Mouse (Mus musculus): ENCODE data around the gene Rab36. TPM values are rescaled to one million over a fixed set of nuclear protein-coding genes. Genes with fewer than 3 reads are reported as not detected.

The Rab36 gene
- polyA plus RNA-seq, 1 experiment: 19.3 TPM

- WGBS: 36% methylated on average over 12 of the region's 12 CpGs
- peak; percentile 35 for DNase-seq
- peak overlapping the region; percentile 25 for H3K4me3 ChIP-seq (replicated peaks; ENCODE audit: extremely low read depth, low read depth, low read length)
These were observed 26.6 kb downstream of the Rab36 start for GRCm38 (mm10) chr10:75063301-75063965.

DNA sequence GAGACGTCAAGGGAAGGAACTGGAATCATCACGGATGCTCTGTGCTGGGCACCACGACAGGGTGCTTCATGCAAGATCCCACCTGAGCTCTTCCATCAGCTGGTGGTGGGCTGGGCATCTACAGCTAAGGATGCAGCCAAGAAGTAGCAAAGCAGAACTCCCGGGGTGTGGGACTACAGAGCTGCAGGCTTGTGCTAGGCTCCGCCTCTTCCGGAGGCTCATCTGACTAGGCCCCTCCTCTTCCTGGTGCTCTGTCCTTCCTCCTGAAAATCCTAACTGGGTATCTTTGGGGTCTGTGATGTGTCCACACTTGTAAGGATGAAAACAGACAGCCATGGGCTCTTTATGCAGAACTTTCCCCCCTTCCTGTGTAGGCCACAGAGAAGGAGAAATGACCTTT, 28.8 kb downstream of the Rab36 start:
- WGBS: 69% methylated on average over 6 of the region's 6 CpGs
- TF ChIP-seq POLR2A (IDR thresholded peaks at IDR 0.05; ENCODE audit: borderline replicate concordance, extremely low read depth, low read depth, low read length) (no peak), CTCF (IDR thresholded peaks at IDR 0.05; ENCODE audit: insufficient read depth, low read length) (no peak)
- H3K4me1 ChIP-seq (ENCODE audit: control insufficient read depth, insufficient read depth, low read length): peaks cover 34% of the 10 kb centered on the region
- no peak overlapping the region for H3K4me3 ChIP-seq (replicated peaks; ENCODE audit: extremely low read depth, low read depth, low read length)
- DNase-seq: no peak

More at GRCm38 (mm10) chr10:75063301-75063965, 26.6 kb downstream of the Rab36 start:
- peaks cover 24% of the 10 kb centered on the region for H3K4me1 ChIP-seq (ENCODE audit: control insufficient read depth, insufficient read depth, low read length)
- TF ChIP-seq POLR2A (IDR thresholded peaks at IDR 0.05; ENCODE audit: borderline replicate concordance, extremely low read depth, low read depth, low read length) (no peak), CTCF (IDR thresholded peaks at IDR 0.05; ENCODE audit: insufficient read depth, low read length) (no peak)

- no peak for TF ChIP-seq POLR2A (IDR thresholded peaks at IDR 0.05; ENCODE audit: borderline replicate concordance, extremely low read depth, low read depth, low read length)
- TF ChIP-seq CTCF (IDR thresholded peaks at IDR 0.05; ENCODE audit: insufficient read depth, low read length): no peak
- Histone ChIP-seq H3K4me1 (ENCODE audit: control insufficient read depth, insufficient read depth, low read length) (peaks cover 33% of the 10 kb centered on the region), H3K4me3 (replicated peaks; ENCODE audit: extremely low read depth, low read depth, low read length) (no peak overlapping the region)
- DNase-seq: no peak
These were observed 30.6 kb downstream of the Rab36 start for GRCm38 (mm10) chr10:75067446-75067845.

DNA sequence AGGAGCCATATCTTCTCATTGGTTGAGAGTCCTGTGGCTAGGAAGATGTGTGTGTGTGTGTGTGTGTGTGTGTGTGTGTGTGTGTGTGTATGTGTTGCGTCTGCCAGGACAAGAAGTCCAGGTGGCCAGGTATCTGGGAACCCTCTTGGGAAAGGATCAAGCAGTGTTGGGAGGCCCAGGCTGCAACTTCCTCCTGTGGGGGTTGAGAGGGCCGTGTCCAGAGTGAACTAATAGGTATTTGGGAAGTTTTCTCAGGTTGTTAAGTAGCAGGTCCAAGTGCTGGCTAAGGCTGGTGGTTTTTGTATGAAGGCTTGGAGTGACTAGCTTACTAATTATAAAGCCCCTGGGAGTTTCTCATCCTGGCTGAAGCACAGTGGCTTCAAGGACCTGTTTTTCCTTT, 31.2 kb downstream of the Rab36 start:
- no peak overlapping the region for H3K4me3 ChIP-seq (replicated peaks; ENCODE audit: extremely low read depth, low read depth, low read length)
- peak; percentile 34 for DNase-seq
- peaks cover 30% of the 10 kb centered on the region for H3K4me1 ChIP-seq (ENCODE audit: control insufficient read depth, insufficient read depth, low read length)
- TF ChIP-seq POLR2A (IDR thresholded peaks at IDR 0.05; ENCODE audit: borderline replicate concordance, extremely low read depth, low read depth, low read length) (no peak), CTCF (IDR thresholded peaks at IDR 0.05; ENCODE audit: insufficient read depth, low read length) (no peak)
- WGBS: 62% methylated on average over 2 of the region's 2 CpGs

DNA sequence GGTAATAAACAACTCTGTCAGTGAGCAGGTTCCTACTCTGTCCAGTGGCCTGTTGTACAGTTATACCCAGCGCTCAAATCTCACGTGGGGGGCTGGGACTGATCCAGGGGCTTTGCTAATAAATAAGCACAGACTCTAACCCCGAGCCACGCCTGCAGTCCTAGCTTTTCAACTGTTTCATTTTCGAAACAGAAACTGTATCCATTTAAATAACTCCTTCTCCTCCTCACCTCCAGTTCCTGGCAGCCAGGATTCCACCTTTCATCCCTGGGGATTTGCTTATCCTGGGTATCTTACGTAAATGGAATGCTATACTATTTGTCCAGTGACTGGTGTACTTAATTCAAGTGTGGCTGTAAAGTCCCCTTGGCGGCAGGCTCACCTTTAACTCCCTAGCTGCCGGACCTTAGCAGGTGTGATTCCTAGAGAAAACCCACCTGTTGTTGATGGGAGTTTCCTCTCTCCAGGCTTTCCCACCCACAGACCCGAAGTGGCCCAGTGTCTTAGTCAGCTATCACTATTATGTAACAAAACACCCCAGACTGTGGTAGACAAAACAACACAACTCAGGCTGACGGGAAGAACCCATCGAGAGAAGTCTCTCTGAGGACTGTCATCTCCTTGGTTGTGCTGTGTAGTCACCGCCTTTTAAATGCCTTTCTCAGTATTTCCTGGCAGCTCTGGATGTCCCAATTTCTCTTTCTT, 31.9 kb downstream of the Rab36 start:
- H3K4me3 ChIP-seq (replicated peaks; ENCODE audit: extremely low read depth, low read depth, low read length): no peak overlapping the region
- peaks cover 27% of the 10 kb centered on the region for H3K4me1 ChIP-seq (ENCODE audit: control insufficient read depth, insufficient read depth, low read length)
- WGBS: 40% methylated on average over 12 of the region's 12 CpGs
- no peak for TF ChIP-seq CTCF (IDR thresholded peaks at IDR 0.05; ENCODE audit: insufficient read depth, low read length)
- no peak for TF ChIP-seq POLR2A (IDR thresholded peaks at IDR 0.05; ENCODE audit: borderline replicate concordance, extremely low read depth, low read depth, low read length)
- peak; percentile 53 for DNase-seq

- WGBS: 46% methylated on average over 11 of the region's 11 CpGs
- Histone ChIP-seq H3K4me1 (ENCODE audit: control insufficient read depth, insufficient read depth, low read length) (peaks cover 27% of the 10 kb centered on the region), H3K4me3 (replicated peaks; ENCODE audit: extremely low read depth, low read depth, low read length) (no peak overlapping the region)
- DNase-seq: no peak
- no peak for TF ChIP-seq CTCF (IDR thresholded peaks at IDR 0.05; ENCODE audit: insufficient read depth, low read length)
- no peak for TF ChIP-seq POLR2A (IDR thresholded peaks at IDR 0.05; ENCODE audit: borderline replicate concordance, extremely low read depth, low read depth, low read length)
These were observed 33.6 kb downstream of the Rab36 start for GRCm38 (mm10) chr10:75070281-75070976.

- no peak for TF ChIP-seq CTCF (IDR thresholded peaks at IDR 0.05; ENCODE audit: insufficient read depth, low read length)
- TF ChIP-seq POLR2A (IDR thresholded peaks at IDR 0.05; ENCODE audit: borderline replicate concordance, extremely low read depth, low read depth, low read length): no peak
- peaks cover 22% of the 10 kb centered on the region for H3K4me1 ChIP-seq (ENCODE audit: control insufficient read depth, insufficient read depth, low read length)
- H3K4me3 ChIP-seq (replicated peaks; ENCODE audit: extremely low read depth, low read depth, low read length): no peak overlapping the region
- 44% methylated on average over 5 of the region's 5 CpGs for WGBS
- DNase-seq: no peak
These were observed 38.8 kb downstream of the Rab36 start for GRCm38 (mm10) chr10:75075665-75076064.

GRCm38 (mm10) chr10:75078174-75079128, 41.6 kb downstream of the Rab36 start:
- no peak for DNase-seq
- WGBS: 61% methylated on average over 14 of the region's 14 CpGs
- Histone ChIP-seq H3K4me3 (replicated peaks; ENCODE audit: extremely low read depth, low read depth, low read length) (no peak overlapping the region), H3K4me1 (ENCODE audit: control insufficient read depth, insufficient read depth, low read length) (peaks cover 17% of the 10 kb centered on the region)
- TF ChIP-seq CTCF (IDR thresholded peaks at IDR 0.05; ENCODE audit: insufficient read depth, low read length) (no peak), POLR2A (IDR thresholded peaks at IDR 0.05; ENCODE audit: borderline replicate concordance, extremely low read depth, low read depth, low read length) (no peak)

GRCm38 (mm10) chr10:75085330-75085729, 48.5 kb downstream of the Rab36 start:
- WGBS: 71% methylated on average over 1 of the region's 1 CpGs
- no peak for DNase-seq
- H3K4me1 ChIP-seq (ENCODE audit: control insufficient read depth, insufficient read depth, low read length): no peaks in the 10 kb centered on the region
- TF ChIP-seq POLR2A (IDR thresholded peaks at IDR 0.05; ENCODE audit: borderline replicate concordance, extremely low read depth, low read depth, low read length): no peak
- no peak for TF ChIP-seq CTCF (IDR thresholded peaks at IDR 0.05; ENCODE audit: insufficient read depth, low read length)
- no peak overlapping the region for H3K4me3 ChIP-seq (replicated peaks; ENCODE audit: extremely low read depth, low read depth, low read length)
